Mouse (Mus musculus) central nervous system, embryonic 14 days (tissue): ENCODE data around the gene Prkx. TPM values are rescaled to one million over a fixed set of nuclear protein-coding genes. Genes with fewer than 3 reads are reported as not detected.

Experiments used
- polyA plus RNA-seq: library from polyadenylated mRNA; depleted of rRNA; stranded (reverse); fragments of >200 nt; gene quantifications from 2 replicates; pipeline ENCODE4 v1.2.3, GENCODE M21; 2012; rRNA removed

Gene Prkx
- polyA plus RNA-seq = 18.4 and 20.2 TPM in 2 replicates

DNA sequence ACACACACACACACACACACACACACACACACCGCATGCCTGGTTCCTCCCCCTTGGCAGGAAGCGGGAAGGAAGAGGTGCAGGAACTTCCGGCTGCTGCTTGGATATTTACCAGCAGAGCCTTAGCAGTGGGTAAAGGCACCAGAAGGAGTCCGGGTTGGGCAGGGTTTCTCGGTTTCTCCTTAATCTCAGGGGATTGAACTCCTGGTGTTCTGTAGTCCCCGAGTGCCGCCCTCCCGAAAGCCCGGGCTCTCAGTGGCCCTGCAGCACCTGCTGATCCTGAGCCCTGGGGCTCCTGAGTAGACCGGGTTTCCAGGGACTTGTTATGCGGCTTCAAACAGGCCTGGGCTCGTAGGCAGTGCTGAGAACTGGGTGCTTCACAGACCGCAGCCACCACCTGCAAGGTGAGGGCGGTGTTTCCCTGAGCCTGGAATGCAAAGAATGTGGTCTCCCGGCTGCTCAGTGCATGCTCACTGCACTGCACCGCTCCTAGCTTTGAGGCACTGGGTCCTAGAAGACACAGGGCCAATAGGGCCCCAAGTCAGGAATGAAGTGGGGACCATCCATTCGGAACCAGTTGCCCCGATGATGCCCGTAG is at the start of gene Prkx:
Prkx (minus strand) TSS at position 41 of the 598 bp plus-strand sequence.

Other genes starting within 250 kb of the Prkx start
- not detected in 2 replicates for gene Pbsn, start 57.3 kb upstream of the Prkx start, polyA plus RNA-seq
- not detected in 2 replicates for gene Gm14744, start 68.5 kb upstream of the Prkx start, polyA plus RNA-seq
- not detected in 2 replicates for gene 5430402E10Rik, start 128.8 kb upstream of the Prkx start, polyA plus RNA-seq